Mouse (Mus musculus) spleen, adult 18-20 months (tissue): ENCODE results near the gene Slc25a31.

Source experiments
- DNase-seq, 2 experiments: peaks; one replicate each; pipeline ENCODE4 v3.0.0; 2022; ENCODE audit warnings: mixed read lengths in 2 of 2

Gene Slc25a31

DNA sequence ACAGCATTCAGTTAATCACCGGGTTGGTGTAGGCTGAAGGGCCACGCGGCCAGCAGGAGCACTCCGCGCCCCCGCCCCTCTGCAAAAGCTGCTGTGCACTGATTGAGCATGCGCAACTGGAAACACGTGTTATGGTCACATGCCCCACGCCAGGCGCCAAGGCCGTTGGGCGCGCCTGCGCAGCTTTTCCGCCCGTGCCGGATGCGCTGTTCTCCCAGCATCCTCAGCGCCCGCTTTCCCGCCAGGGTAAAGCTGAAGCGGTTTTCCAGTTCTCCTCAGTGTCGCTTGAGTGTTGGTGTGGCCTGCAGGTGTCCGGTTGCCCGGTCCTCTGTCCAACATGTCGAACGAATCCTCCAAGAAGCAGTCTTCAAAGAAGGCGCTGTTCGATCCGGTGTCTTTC, at the start of gene Slc25a31:
Gene Slc25a31, plus strand, starts transcription at position 201 of the 400 bp plus-strand sequence.
- no peak for DNase-seq

DNA sequence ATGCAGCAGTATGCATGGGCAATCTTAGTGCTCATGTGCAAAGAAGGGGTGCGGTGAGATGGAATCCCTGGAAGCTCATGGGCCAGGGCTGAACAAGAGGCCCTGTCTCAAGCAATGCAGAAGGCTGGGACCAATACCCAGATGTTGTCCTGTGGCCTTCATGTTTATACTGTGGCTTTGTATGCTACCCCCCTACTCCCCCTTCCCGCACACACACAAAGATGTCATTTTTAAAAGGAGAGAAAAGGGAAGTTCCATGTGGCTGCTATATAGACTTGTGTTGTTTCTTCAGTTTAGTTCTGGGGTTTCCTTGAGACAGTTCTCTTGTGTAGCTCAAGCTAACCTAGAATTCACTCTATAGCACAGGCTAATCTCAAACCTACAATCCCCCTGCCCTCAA, 48.4 kb upstream of the Slc25a31 start:
- no peak for DNase-seq

DNA sequence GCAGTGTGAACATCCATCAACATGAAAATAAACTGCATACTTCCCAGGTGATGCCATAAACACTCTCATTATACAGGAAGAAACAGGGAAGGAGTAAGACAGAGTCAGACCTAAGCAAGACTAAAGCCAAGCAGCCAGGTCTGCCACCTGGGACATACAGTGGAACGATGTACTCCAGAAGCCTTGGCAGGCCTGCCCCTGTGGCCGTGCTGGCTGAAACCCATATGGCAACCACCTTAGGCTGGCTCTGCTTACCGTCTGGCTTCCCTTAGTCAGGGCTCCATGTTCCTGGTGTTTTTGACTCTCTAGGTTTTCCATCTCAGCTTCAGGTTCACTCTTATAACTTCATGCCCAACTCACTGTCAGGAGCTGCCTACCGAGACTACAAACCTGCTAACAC, 42.5 kb upstream of the Slc25a31 start:
- DNase-seq = no peak

DNA sequence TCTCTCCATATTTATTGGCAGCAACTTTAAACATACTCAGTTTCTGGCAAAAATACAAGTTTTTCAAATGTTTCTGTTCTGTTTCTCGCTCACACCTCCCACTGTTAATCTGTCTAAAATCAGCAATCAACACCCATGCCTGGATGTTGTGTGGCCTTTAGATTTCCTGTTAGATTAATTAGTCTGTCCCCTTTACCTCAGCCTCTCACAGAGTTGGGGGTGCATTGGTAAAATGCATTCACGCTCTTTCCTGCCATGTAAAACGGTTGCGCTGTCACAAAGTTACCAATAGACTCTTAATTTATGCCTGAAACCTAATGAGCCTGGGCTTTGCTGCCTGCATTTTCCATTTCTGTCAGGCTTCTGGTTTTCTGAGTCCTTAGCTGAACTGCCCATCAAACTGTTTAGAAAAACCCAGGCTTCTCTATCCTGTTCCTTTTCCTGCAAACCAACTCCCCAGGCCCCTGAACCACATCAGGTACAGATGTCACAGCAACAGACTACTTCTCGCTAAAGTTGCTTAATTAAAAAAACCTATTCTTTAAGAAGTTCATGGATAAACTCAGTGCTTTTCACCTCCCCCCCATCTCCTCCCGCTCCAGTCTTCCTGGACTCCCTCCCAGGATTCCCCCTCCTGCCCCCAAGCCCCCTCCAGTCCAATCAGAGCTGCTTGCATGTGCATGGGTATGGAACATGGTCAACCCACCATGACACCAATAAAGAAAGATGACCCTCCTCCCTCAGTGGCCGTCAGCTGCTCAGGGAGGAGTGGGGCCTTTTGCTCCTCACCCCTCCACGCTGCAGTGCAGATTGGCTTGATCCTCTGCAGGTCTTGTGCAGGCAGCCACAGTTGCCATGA, 41.6 kb upstream of the Slc25a31 start:
- no peak for DNase-seq

DNA sequence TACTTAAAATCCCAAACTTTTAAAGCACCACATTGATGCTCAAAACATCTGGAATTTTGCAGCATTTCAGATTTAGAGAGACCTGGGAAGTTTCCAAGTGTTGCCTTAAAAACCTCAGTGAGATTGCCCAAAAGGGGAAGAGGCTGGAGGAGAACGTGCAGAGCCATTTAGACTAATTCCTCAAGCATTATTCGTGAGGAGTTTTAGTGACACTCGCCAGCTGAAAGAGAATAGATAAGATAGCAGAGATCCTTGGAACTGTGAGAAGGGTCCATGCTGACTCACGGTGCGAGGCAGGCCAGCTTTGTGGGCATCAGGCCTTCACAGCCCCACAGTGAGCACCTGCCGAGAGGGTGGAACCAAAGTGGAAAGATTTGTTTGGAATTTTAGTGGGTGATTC, 39.8 kb upstream of the Slc25a31 start:
- no peak for DNase-seq

DNA sequence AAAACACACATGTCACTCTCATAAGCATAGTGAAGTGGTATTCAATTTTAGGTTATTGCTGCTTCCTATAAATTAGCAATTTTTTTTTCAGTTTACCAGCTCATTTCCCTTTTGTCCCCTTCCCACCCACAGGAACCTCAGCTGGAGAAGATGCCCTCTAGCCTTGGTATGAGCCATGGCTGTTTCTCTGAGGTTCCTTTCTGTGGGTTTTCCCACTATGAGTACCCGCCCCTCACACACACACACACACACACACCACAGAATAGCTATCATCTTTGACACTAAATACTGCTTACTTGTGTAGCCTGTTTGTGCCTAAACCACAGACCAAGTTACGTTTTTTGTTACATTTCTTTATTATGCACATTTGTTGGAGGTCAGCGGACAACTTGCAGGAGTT, 39.3 kb upstream of the Slc25a31 start:
- DNase-seq = no peak

DNA sequence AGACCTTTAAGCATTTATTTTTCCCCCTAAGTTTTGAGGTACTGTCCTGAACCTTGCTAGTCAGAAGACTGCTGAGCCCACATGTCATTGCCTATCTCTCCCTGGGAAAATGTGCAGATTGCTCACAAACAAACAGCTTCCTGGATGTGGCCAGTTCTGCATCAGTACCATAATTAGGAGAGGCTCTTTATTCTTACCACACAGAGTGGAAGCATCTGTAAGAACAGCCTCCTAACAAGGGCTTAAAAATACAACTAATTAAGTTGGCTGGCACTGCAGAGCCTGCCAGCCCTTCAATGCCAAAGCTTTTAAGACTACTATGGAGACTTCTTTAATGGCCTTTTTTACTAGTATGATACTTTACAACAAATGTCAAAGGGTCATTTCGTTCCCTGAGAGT, 35.1 kb upstream of the Slc25a31 start:
- DNase-seq = no peak

DNA sequence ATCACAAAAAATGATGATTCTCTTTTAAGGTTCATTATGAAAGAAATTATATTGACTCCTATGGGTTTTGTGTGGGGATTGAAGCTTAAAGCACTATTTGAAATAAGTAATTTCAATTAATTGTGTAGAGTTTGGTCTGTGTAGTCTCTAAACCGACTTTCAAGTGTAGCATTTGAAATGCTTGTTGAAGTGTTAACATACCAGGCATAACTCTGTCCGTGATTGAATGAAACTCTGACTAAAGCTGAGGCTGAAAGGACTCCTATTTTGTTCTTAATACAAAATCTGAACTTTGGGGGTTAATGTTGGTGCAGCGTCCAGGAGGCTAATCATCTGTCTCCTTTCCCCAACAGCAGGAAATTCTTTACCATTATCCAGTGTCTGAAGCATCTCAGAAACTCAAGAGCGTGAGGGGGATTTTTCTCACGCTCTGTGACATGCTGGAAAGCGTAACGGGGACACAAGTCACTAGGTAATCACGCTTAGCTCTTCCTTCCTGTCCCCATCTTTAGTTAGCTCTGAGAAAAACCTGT, 33.7 kb upstream of the Slc25a31 start:
- DNase-seq = no peak

DNA sequence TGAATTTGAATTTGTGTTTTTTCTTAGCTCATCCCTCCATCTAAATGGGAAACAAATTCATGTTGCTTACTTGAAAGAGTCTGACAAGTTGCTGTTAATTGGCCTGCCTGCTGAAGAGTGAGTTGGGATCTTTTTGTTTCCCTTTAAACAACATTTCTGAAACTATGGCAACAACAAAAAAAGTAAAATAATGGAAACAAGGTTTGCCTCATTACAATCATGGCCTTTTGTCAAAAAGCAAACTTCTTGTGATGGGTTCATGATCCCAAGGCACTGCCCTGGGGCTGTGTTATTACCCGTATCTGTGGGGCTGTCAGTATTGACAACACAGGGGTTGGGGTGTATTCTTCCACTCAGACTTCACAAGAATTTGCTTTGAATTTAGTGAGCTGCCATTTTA, 29.8 kb upstream of the Slc25a31 start:
- DNase-seq = no peak

DNA sequence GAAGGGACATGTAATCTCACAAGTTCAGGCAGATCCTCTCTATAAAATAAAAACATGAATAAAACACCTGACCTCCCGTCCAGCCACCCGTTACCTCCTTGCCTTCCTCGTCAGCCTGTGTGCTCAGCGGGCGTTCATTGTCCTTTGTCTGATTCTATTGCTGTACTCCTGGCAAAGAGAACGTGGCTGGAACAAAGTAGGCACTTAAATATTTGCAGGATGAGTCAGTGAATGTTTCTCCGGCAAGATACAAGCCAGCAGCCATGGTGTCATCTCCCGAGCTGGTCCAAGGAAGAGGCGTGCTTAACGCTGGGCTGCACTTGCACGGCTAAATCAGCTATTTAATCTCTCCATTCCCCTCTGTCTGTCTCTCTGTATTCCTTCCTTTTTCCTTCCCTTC, 26.3 kb upstream of the Slc25a31 start:
- DNase-seq = no peak

DNA sequence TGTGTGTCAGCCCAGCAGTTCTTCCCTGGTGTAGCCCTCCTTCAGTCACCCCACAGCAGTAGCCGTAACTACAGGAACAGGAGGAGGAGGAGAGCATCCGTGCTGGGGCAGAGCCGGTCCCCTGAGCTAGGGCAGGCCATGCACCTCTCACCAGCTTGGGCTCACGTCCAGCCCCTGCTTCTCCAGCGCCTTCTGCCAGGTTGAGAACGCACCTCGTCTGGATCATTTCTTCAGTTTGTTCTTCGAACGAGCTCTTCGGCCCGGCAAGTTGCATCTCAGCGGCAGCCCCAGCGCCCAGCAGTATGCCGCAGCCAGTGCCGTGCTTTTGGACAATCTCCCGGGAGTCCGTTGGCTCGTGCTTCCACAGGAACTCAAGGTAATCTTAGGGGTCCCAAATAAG, 25.5 kb upstream of the Slc25a31 start:
- no peak for DNase-seq

DNA sequence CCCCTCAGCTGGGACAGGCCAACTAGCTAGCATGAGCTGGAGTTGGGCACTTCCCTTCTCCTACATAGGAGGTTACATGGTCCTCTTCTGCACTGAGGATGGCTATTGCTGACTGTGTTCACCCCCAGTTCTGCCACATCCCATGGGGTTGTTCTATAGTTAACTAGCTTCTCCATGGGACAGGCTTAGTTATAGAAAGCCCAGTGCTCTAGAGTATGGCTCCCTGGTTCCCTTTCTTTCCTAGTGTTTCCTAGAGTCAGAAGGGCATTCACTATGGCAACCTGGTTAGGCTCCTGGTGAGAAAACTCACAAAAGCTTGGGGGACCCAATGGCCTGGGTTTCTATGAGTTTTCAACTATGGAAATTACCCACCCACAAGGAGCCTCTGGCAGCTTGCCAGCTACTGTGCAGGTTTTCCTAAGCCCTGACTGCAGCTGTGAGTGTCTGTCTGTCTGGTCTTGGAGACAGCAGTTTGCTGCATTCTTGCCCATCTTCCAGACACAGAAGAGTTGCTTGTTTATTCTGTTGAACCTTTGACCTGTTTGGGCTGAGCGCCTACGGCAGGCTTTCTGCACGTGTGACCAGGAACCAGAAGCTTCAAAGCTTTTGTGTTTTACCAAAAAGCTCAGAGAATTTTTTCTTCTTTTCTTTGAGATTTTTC, 22.7 kb upstream of the Slc25a31 start:
- DNase-seq = no peak

DNA sequence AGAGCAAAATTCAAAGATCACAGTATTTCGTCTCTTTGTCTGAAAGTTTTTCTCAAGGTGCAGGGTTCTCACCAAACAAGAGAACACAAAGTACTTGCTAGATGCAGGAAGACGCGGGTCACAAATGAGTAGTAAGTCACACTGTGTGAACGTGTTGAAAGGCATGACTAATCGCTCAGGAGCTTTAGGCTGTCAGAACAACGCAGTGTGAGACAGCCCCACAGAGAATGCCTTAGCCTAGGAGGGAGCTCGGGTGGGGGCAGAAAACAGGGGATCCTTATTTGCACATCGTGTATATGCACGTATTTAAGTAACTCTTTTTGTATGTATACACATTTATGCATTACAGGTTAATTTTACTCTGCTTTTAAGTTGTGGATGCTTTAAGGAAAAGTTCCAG, 21.8 kb upstream of the Slc25a31 start:
- DNase-seq = no peak

DNA sequence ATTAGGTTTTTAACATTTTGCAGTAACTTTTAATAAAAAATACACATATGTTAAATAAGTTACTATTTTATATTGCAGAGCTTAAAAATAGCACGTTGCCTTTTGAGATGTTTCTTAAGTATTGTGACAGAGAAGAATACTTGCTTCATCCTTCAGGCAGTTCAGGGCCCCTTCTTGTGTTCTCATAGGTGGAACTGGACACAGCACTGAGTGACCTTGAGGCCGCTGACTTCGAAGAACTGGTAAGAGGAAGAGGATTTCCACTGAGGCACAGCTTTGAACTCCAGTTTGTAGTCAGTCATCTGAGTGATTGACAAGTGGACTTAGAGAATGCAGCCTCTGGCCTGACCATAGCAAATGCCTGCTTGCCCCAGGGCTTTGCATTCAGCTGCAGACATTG, 21.1 kb upstream of the Slc25a31 start:
- DNase-seq = no peak

DNA sequence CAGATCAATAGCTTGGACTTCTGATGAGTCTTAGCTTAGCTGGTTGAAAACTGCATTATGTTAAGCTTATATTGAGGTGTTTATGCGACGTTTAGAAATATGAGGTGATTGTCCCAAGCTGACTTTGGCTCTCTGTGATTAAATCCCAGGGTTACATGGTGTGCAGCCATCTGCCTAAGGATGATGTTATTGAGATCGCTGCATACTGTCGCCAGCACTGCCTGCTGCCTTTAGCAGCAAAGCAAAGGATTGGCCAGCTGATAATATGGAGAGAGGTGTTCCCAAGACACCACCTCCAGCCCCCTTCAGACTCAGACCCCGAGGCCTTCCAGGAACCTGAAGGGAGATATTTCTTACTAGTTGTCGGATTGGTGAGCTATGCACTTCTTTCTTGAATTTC, 17.1 kb upstream of the Slc25a31 start:
- DNase-seq = no peak

DNA sequence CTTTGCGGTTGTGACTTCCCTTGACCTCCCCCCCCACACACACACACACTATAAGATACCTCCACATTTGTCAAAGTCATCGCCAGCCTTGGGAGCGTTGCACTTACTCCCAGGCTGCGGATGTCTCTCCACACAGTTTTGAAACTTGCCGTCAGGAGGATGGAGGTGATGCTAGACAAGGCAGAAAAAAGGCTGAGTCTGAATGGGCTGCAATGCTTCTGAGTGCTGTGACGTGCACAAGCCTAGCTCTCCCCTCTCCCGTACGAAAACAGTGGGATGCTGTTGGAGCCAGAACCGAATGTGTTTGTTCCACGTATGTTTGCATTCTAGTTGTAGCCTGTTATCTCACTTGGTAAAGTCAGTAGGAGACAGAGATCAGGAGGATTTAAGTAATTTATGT, 15.2 kb upstream of the Slc25a31 start:
- no peak for DNase-seq

DNA sequence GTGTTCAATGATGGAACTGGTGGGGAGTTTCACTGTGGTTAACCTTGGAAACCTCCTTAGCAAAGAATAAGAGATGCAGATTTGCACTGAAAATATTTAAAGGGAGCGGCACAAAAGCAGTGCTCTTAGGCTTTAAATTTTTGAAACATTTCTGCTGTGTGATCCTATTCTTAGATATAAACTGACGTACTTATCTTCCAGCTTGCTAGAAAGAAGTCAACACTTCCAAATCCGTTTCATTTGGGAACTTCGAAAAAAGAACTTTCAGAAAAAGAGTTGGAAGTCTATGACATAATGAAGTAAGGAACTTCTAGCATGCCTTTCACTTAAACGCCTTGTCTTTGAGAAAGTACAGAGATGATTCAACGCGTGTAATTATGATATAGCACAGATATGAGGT, 14.7 kb upstream of the Slc25a31 start:
- no peak for DNase-seq

DNA sequence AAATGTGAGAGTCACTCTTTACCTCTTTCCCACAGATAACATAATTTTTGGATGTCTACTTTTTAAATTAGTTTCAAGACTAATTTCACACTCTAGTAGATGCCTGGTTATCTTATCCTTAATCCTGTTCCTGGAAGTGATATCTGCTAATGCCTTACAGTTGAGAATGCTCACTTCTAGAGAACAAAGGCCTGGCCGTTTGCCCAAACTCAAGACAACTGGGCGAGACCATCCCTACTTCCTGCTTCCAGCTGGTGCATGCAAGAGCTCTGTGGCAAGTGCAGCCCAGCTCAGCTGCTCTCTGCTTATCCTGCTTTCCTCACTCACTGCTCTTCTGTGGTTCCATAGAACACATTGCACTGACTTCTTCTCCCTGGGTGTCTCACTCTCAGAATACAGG, 14.2 kb upstream of the Slc25a31 start:
- DNase-seq = no peak

DNA sequence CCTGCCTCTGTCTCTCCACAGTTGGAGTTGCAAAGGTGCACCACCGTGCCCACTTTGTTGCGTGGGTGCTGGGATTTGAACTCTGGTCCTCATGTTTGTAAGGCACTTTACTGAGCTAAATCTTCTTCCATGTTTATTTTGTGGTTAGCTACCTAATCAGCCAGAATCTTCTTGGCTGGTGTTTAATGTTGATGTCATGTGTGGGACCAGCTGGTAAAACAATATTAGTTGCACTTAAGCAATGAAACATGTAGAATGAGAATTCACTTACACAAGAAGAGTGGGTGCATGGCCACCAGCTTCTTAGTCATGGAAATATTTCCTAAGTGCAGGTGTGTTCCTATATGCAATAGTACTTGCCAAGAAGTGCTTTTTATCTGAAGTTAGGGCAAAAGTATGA, 13.5 kb upstream of the Slc25a31 start:
- DNase-seq = no peak

DNA sequence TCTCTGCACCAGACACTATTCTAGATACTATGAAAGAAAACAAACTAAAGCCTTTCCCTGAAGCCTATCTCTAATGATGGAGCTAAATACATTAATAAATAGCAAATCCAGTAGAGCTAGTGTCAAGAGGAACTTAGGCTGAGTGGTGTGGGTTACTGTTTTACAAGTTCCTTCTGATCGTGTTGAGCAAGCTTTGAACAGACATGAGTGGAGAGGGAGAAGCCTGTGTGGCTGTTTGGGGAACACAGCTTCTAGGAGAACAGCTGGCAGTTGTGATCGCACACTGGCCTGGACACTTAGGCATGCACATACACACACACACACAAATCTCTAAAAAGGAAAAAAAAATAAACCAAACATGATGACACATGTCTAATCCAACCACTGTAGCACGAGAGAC, 9.8 kb upstream of the Slc25a31 start:
- no peak for DNase-seq

DNA sequence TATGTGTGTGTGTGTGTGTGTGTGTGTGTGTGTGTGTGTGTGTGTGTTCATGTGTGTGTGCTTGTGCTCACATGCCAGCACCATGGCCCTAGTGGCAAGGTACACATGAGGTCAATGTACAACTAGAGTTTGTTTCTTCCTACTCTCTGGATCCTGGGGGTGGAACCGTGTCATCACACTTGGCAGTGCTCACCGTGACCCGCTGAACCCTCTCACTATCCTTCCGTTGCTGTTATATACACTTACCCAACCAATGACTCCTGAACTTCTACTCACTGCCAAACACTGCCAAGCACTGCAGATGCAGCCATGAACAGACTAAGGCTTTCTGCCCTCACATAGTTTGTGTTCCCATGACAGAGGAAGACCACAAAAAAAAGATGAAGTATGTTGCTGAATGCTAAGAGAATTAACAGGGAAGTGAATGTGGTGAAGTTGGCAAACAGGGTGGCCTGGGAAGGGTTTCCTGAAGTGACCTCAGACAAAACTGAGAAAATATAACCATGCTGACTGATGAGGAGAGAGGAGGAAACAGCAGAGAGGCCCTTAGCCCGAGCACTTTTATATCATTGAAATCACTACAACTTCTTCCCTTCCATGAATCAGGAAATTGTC, 3.7 kb upstream of the Slc25a31 start:
- DNase-seq = no peak

DNA sequence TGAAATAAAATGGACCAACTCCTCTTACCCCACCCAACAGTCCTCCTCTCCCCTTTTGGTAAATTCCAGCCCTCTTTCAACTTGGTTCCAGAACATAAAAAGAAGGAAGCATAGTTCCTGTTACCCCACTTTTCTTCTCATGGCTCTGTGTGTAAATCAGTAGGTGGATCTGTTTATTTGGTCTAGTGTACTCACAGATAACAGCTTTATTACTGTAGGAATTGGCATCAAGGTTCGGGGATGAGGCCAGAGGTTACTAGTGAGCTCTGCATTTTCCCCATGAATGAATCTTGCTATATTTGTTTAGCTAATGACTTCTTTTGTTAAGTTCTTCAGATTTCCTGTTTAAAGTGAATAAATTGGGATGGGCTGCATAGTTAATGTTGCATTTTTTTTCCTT, 7.4 kb downstream of the Slc25a31 start:
- DNase-seq = no peak

DNA sequence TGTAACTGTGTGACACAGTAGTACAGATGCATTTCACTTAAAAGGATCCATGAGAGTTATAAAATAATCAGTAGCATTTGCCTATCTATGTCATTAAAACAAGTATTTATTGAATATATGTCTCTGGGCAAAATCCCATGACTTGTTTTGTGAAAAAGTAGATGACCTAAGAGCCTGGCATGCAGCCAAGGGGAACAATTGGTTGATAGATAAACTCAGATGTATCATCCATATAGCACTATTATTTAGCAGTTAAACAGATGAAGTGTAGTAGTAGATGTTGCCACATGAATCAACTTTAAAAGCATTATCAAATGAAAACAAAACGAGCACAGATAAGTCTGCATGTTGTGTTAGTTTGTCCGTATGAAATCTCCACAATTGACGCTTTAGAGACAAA, 10.4 kb downstream of the Slc25a31 start:
- no peak for DNase-seq

DNA sequence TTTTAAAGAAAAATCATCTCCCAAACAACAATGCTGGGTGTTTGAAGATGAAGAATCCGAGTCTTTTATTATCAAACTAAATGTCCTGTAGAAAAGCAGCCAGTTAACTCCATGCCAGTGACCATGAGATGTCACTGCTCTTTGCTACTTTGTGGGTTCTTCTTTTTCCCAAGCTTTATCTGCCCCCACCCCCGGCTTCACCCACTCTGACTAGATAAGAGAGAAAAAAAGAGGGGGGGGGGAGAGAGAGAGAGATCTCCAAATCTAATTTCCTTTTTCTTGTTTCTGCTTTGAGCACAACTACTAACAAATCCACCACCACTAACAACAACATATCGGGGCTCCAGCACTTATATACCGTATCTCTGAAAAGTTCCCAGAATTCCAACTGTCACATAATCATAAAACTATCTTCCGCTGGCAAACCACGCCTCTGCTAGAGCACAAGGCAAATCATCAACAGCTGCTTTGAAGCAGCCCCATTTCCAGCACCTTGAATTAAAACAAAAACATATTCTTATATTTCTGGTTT, 29.8 kb downstream of the Slc25a31 start:
- no peak for DNase-seq
